9 mouse cellular contexts compared by ENCODE assay signal in genomic region chr7:44305686-44306085, GRCm38 (mm10). TPM values are rescaled to one million over a fixed set of nuclear protein-coding genes. Genes with fewer than 3 reads are reported as not detected.
DNase-seq lines count a peak whose midpoint lies in the region; ATAC-seq and TF ChIP-seq lines count a peak whose summit lies in the region.
"Had no signal": no experiment of that assay in that cellular context is flagged by ENCODE, and none has a peak within 500 bp of the region (broad histone marks: within the 10 kb centered on the region; RNA-seq: fewer than 3 reads in every experiment).

No protein-coding gene starts in this region.

- no peak for ATAC-seq in heart, embryonic 14.5 days (ENCODE audit: insufficient number of reproducible peaks, insufficient read depth, low FRiP score, low read depth)
- no peak for ATAC-seq in G1E (ENCODE audit: extremely low read depth, insufficient number of reproducible peaks, low FRiP score, poor library complexity, severe bottlenecking)
- no peak; the same call in 1 of the 2 replicates for ATAC-seq in forebrain, embryonic 15.5 days (replicated peaks)
- no peak for ATAC-seq in liver, embryonic 14.5 days (ENCODE audit: insufficient read depth)

- DNase-seq in heart, adult 18-20 months = no peak
- DNase-seq in G1E (ENCODE audit: low spot score) = no peak
- no peak for DNase-seq in liver, embryonic 14.5 days (ENCODE audit: low read depth in 3 of 3, low spot score in 3 of 3)
- no peak for DNase-seq in T-cell, adult 2 months (ENCODE audit: low spot score)
- DNase-seq in gastrocnemius, adult 8-10 months (ENCODE audit: low spot score in 2 of 2) = no peak
- no peak for DNase-seq in kidney, adult 18-20 months

- 13% methylated on average over 16 of the region's 16 CpGs for WGBS in heart, embryonic 14.5 days
- 7% methylated on average over 16 of the region's 16 CpGs for WGBS in forebrain, embryonic 15.5 days
- 12% methylated on average over 16 of the region's 16 CpGs for WGBS in liver, embryonic 14.5 days (ENCODE audit: insufficient replicate concordance)

- no peak for TF ChIP-seq EP300 in liver, embryonic 14.5 days (IDR thresholded peaks at IDR 0.05; ENCODE audit: low read depth)

- peaks cover 3 to 12% of the 10 kb centered on the region in 2 experiments; a peak in 3 of 4 replicates for H3K4me1 ChIP-seq in heart, embryonic 14.5 days (ENCODE audit: control insufficient read depth in 2 of 2, insufficient read depth in 2 of 2, low read length in 2 of 2)
- peaks cover 27% of the 10 kb centered on the region for H3K4me1 ChIP-seq in G1E (ENCODE audit: insufficient read depth, low read depth, low read length)
- peaks cover 17% of the 10 kb centered on the region for H3K4me1 ChIP-seq in forebrain, embryonic 15.5 days
- H3K4me1 ChIP-seq in liver, embryonic 14.5 days (replicated peaks; ENCODE audit: control insufficient read depth in 2 of 2, insufficient read depth in 2 of 2, low read length in 1 of 2) = peaks cover 0 to 6% of the 10 kb centered on the region in 2 experiments; a peak in 1 of 4 replicates

- no peak for TF ChIP-seq CTCF in G1E (IDR thresholded peaks at IDR 0.05; ENCODE audit: low read depth, low read length)
- no peak for TF ChIP-seq CTCF in liver, embryonic 14.5 days (IDR thresholded peaks at IDR 0.05; ENCODE audit: low read depth)

- H3K4me2 ChIP-seq in heart, embryonic 14.5 days (ENCODE audit: low read length) = peak overlapping the region; percentile 90
- peak overlapping the region; percentile 62 for H3K4me2 ChIP-seq in forebrain, embryonic 15.5 days (replicated peaks)
- H3K4me2 ChIP-seq in liver, embryonic 14.5 days (ENCODE audit: low read depth) = peak overlapping the region; percentile 66

- peak overlapping the region; percentile 58 to 71; a peak in 3 of 4 replicates for H3K4me3 ChIP-seq in heart, embryonic 14.5 days (ENCODE audit: control insufficient read depth in 1 of 2, insufficient read depth in 1 of 2, low read depth in 1 of 2, low read length in 2 of 2)
- H3K4me3 ChIP-seq in G1E (ENCODE audit: low read depth, low read length) = peak overlapping the region; percentile 87
- H3K4me3 ChIP-seq in forebrain, embryonic 15.5 days = peak overlapping the region; percentile 63
- H3K4me3 ChIP-seq in liver, embryonic 14.5 days (ENCODE audit: insufficient read depth in 1 of 2, low read depth in 2 of 2, low read length in 2 of 2) = no peak overlapping the region

- H3K9me3 ChIP-seq in heart, embryonic 14.5 days (ENCODE audit: control insufficient read depth, low read length) = no peaks in the 10 kb centered on the region
- no peaks in the 10 kb centered on the region for H3K9me3 ChIP-seq in G1E (replicated peaks)
- H3K9me3 ChIP-seq in forebrain, embryonic 15.5 days = no peaks in the 10 kb centered on the region
- H3K9me3 ChIP-seq in liver, embryonic 14.5 days (ENCODE audit: control insufficient read depth, low read length) = no peaks in the 10 kb centered on the region

- H3K27ac ChIP-seq in heart, embryonic 14.5 days (replicated peaks in 1 of 2; ENCODE audit: control insufficient read depth in 1 of 2, insufficient read depth in 1 of 2, low read depth in 2 of 2, low read length in 2 of 2) = 0 out of 4 replicates have a peak overlapping the region, but pooled peaks of 1 of the 2 experiments have one; percentile 45
- peak overlapping the region; percentile 93; the same call in 1 of the 2 replicates for H3K27ac ChIP-seq in forebrain, embryonic 15.5 days (replicated peaks)
- H3K27ac ChIP-seq in liver, embryonic 14.5 days = no peak overlapping the region

- no peaks in the 10 kb centered on the region for H3K36me3 ChIP-seq in heart, embryonic 14.5 days (ENCODE audit: control insufficient read depth, insufficient read depth, low read length)
- peaks cover 7% of the 10 kb centered on the region for H3K36me3 ChIP-seq in G1E (replicated peaks)
- H3K36me3 ChIP-seq in forebrain, embryonic 15.5 days = no peaks in the 10 kb centered on the region
- H3K36me3 ChIP-seq in liver, embryonic 14.5 days (replicated peaks; ENCODE audit: control insufficient read depth, insufficient read depth, low read depth) = no peaks in the 10 kb centered on the region

- peaks cover 38% of the 10 kb centered on the region for H3K27me3 ChIP-seq in heart, embryonic 14.5 days (ENCODE audit: control insufficient read depth, insufficient read depth, low read length)
- peaks cover 39% of the 10 kb centered on the region for H3K27me3 ChIP-seq in G1E (ENCODE audit: insufficient read depth, low read length)
- H3K27me3 ChIP-seq in forebrain, embryonic 15.5 days = no peaks in the 10 kb centered on the region
- H3K27me3 ChIP-seq in liver, embryonic 14.5 days (ENCODE audit: control insufficient read depth, insufficient read depth, low read length) = peaks cover 26% of the 10 kb centered on the region

- H3K9ac ChIP-seq in heart, embryonic 14.5 days (ENCODE audit: low read length) = no peak overlapping the region
- no peak overlapping the region for H3K9ac ChIP-seq in forebrain, embryonic 15.5 days (replicated peaks)
- no peak overlapping the region for H3K9ac ChIP-seq in liver, embryonic 14.5 days (replicated peaks)

RNA-seq across cellular contexts. Expression of gene Clec11a, which starts 1.0 kb away (rescaled TPM):
- 0.81 and 0.85 TPM in 2 replicates for polyA plus RNA-seq in heart, embryonic 14.5 days (2014; fragmentation: Nextera tagmentation; extraction: Ambion mirVana)
- under 1 TPM; 0.69 to 0.87 TPM for total RNA-seq in heart, adult 18-20 months (2021)
- 3.1 and 5.3 TPM in 2 replicates for total RNA-seq in G1E (2014; fragmentation: Nextera tagmentation)
- total RNA-seq in G1E (2017) = 2.6 and 3.3 TPM in 2 replicates
- 1.8 and 2.2 TPM in 2 replicates for polyA plus RNA-seq in G1E (2012)
- 3.7 TPM in 2 replicates for polyA plus RNA-seq in forebrain, embryonic 15.5 days (2015; fragmentation: Nextera tagmentation; extraction: Ambion mirVana)
- polyA plus RNA-seq in liver, embryonic 14.5 days (2012; rRNA removed) = 0.34 and 0.38 TPM in 2 replicates
- polyA plus RNA-seq in liver, embryonic 14.5 days (2014; fragmentation: Nextera tagmentation; extraction: Ambion mirVana) = 0.33 and 0.51 TPM in 2 replicates
- total RNA-seq in gastrocnemius, adult 8-10 months (2022) = 1 to 10 TPM in 2 of 4 experiments, under 1 TPM in 2; 0.53 to 1.3 (median 0.99) TPM

RNA-seq across cellular contexts. Expression of gene Shank1, which starts 4.4 kb away (rescaled TPM):
- 0.44 and 0.96 TPM in 2 replicates for polyA plus RNA-seq in heart, embryonic 14.5 days (2014; fragmentation: Nextera tagmentation; extraction: Ambion mirVana)
- total RNA-seq in heart, adult 18-20 months (2021) = 1 to 10 TPM; 2.1 to 2.7 TPM
- total RNA-seq in G1E (2014; fragmentation: Nextera tagmentation) (0.08 TPM in 1 of 2 replicates, not detected in the other), G1E (2017) (under 0.01 and 0.11 TPM in 2 replicates)
- polyA plus RNA-seq in G1E (2012) = 0.13 and 0.20 TPM in 2 replicates
- polyA plus RNA-seq in forebrain, embryonic 15.5 days (2015; fragmentation: Nextera tagmentation; extraction: Ambion mirVana) = 22.0 and 24.2 TPM in 2 replicates
- polyA plus RNA-seq in liver, embryonic 14.5 days (2012; rRNA removed) = 0.04 and 0.06 TPM in 2 replicates
- polyA plus RNA-seq in liver, embryonic 14.5 days (2014; fragmentation: Nextera tagmentation; extraction: Ambion mirVana) = 0.05 TPM in 1 of 2 replicates, not detected in the other
- under 1 TPM; 0.17 to 0.43 (median 0.34) TPM for total RNA-seq in gastrocnemius, adult 8-10 months (2022)

RNA-seq across cellular contexts. Expression of gene Gm15517, which starts 44.4 kb away (rescaled TPM):
- polyA plus RNA-seq in heart, embryonic 14.5 days (2014; fragmentation: Nextera tagmentation; extraction: Ambion mirVana) = not detected in 2 replicates
- not detected for total RNA-seq in heart, adult 18-20 months (2021)
- total RNA-seq in G1E (2014; fragmentation: Nextera tagmentation) = not detected in 2 replicates
- not detected in 2 replicates for total RNA-seq in G1E (2017)
- not detected in 2 replicates for polyA plus RNA-seq in G1E (2012)
- polyA plus RNA-seq in forebrain, embryonic 15.5 days (2015; fragmentation: Nextera tagmentation; extraction: Ambion mirVana) = not detected in 2 replicates
- polyA plus RNA-seq in liver, embryonic 14.5 days (2012; rRNA removed) = not detected in 2 replicates
- polyA plus RNA-seq in liver, embryonic 14.5 days (2014; fragmentation: Nextera tagmentation; extraction: Ambion mirVana) = not detected in 2 replicates
- not detected for total RNA-seq in gastrocnemius, adult 8-10 months (2022)

RNA-seq across cellular contexts. Expression of gene Acp4, which starts 48.5 kb away (rescaled TPM):
- not detected in 2 replicates for polyA plus RNA-seq in heart, embryonic 14.5 days (2014; fragmentation: Nextera tagmentation; extraction: Ambion mirVana)
- total RNA-seq in heart, adult 18-20 months (2021) = not detected
- total RNA-seq in G1E (2014; fragmentation: Nextera tagmentation) = not detected in 2 replicates
- total RNA-seq in G1E (2017) = not detected in 2 replicates
- not detected in 2 replicates for polyA plus RNA-seq in G1E (2012)
- polyA plus RNA-seq in forebrain, embryonic 15.5 days (2015; fragmentation: Nextera tagmentation; extraction: Ambion mirVana) = not detected in 2 replicates
- not detected in 2 replicates for polyA plus RNA-seq in liver, embryonic 14.5 days (2012; rRNA removed)
- polyA plus RNA-seq in liver, embryonic 14.5 days (2014; fragmentation: Nextera tagmentation; extraction: Ambion mirVana) = not detected in 2 replicates
- total RNA-seq in gastrocnemius, adult 8-10 months (2022) = not detected
- polyA plus RNA-seq: gonadal fat pad, adult 2 months had no signal

RNA-seq across cellular contexts. Expression of gene 2410002F23Rik, which starts 59.2 kb away (rescaled TPM):
- 54.8 and 62.7 TPM in 2 replicates for polyA plus RNA-seq in heart, embryonic 14.5 days (2014; fragmentation: Nextera tagmentation; extraction: Ambion mirVana)
- total RNA-seq in heart, adult 18-20 months (2021) = 10 to 100 TPM in 1 of 2 experiments, 1 to 10 TPM in 1; 8.1 to 11.5 TPM
- total RNA-seq in G1E (2014; fragmentation: Nextera tagmentation) = 113 and 114 TPM in 2 replicates
- total RNA-seq in G1E (2017) = 79.9 and 90.4 TPM in 2 replicates
- polyA plus RNA-seq in G1E (2012) = 276 and 317 TPM in 2 replicates
- polyA plus RNA-seq in forebrain, embryonic 15.5 days (2015; fragmentation: Nextera tagmentation; extraction: Ambion mirVana) = 219 and 222 TPM in 2 replicates
- 43.8 and 47.9 TPM in 2 replicates for polyA plus RNA-seq in liver, embryonic 14.5 days (2012; rRNA removed)
- 20.0 and 21.8 TPM in 2 replicates for polyA plus RNA-seq in liver, embryonic 14.5 days (2014; fragmentation: Nextera tagmentation; extraction: Ambion mirVana)
- total RNA-seq in gastrocnemius, adult 8-10 months (2022) = 1 to 10 TPM; 5.1 to 9.2 (median 6.6) TPM

Comparison
In these comparisons a context has a peak if more than half of its experiments do, and no peak if none do; other contexts are left out.
1. H3K4me3 ChIP-seq: peak in heart, embryonic 14.5 days (2 of 2), G1E (single experiment) and forebrain, embryonic 15.5 days (single experiment); none in liver, embryonic 14.5 days (0 of 2).
2. RNA of gene Shank1, which starts 4.4 kb away (polyA plus RNA-seq): 22.0 to 24.2 TPM in forebrain, embryonic 15.5 days; 0.44 to 0.96 TPM in heart, embryonic 14.5 days, 0.13 to 0.20 TPM in G1E and 0.04 to 0.06 TPM in liver, embryonic 14.5 days; every median in the first group is over 10 times any median in the second.
3. Peak in every context shown above with its lines, with median percentiles within 50 percentile points of each other: H3K4me2 ChIP-seq.